Mouse (Mus musculus) stomach, postnatal 0 days (tissue): ENCODE measurements around the gene D5Ertd579e.

Experiments
- CTCF ChIP-seq: IDR thresholded peaks from 2 replicates; pipeline ENCODE4 v1.5.1; 2016; ENCODE audit warnings: antibody characterized with exemption, low read depth, mild to moderate bottlenecking, moderate library complexity
- EP300 ChIP-seq: optimal IDR thresholded peaks from 2 replicates; pipeline ENCODE3; 2016; ENCODE audit warnings: antibody characterized with exemption

GRCm38 (mm10) chr5:36557584-36558308, 138.1 kb downstream of the D5Ertd579e start:
- no peak for TF ChIP-seq CTCF
- no peak for TF ChIP-seq EP300
